Mouse (Mus musculus) CH12.LX (cell line): Measurements from ENCODE around the gene Dhx58.

ENCODE experiments used
- CTCF ChIP-seq, 2 experiments: IDR thresholded peaks in 1 of 2; conservative IDR thresholded peaks in 1 of 2; 2 replicates each; pipeline ENCODE4 v1.5.1; 2011 to 2012; ENCODE audit warnings: low read depth in 2 of 2, low read length in 2 of 2, improper control_type of control experiment in 1 of 2, inconsistent platforms in 1 of 2, mild to moderate bottlenecking in 1 of 2, moderate library complexity in 1 of 2
- POLR2A ChIP-seq: IDR thresholded peaks from 2 replicates; pipeline ENCODE4 v1.6.1; 2011; ENCODE audit warnings: low read depth, mild to moderate bottlenecking, improper control_type of control experiment, low read length

DNA sequence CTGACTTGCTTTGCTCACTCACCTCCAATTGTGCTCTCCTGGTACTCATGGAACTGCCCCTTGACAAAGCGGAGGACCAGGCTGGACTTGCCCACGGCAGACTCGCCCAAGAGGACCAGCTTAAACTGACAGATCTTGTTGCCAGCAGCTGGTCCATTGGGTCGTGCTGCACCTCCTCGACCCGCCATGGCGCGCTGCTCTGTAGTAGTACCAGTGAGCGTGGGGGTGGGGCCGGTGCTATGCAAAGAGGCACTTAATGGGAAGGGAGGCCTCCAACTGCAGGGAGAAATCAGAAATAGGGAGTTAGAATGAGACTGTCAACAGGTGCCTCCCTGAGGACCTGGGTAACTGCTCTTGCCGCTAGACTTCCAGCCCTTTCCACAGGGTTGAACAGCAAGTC is 15.8 kb upstream of the Dhx58 start:
- TF ChIP-seq CTCF (conservative IDR thresholded peaks at IDR 0.05 in 1 of 2, IDR thresholded peaks at IDR 0.05 in 1 of 2; ENCODE audit: low read depth in 2 of 2, low read length in 2 of 2) = no peak
- TF ChIP-seq POLR2A = no peak
